Mouse (Mus musculus) ES-CJ7 (cell line): Measurements from ENCODE around the gene Plek.
A peak's percentile ranks its signal among the peaks of the same experiment; 100 is the strongest.
"Not testable (repeated sequence)": the region's sequence is repeated elsewhere in the genome, so short reads cannot be mapped to it uniquely, and the experiment has no call there.

Experiments
- DNase-seq: peaks from one replicate; pipeline ENCODE4 v3.0.0; 2011; ENCODE audit warnings: low read depth, low spot score

The Plek gene

DNA sequence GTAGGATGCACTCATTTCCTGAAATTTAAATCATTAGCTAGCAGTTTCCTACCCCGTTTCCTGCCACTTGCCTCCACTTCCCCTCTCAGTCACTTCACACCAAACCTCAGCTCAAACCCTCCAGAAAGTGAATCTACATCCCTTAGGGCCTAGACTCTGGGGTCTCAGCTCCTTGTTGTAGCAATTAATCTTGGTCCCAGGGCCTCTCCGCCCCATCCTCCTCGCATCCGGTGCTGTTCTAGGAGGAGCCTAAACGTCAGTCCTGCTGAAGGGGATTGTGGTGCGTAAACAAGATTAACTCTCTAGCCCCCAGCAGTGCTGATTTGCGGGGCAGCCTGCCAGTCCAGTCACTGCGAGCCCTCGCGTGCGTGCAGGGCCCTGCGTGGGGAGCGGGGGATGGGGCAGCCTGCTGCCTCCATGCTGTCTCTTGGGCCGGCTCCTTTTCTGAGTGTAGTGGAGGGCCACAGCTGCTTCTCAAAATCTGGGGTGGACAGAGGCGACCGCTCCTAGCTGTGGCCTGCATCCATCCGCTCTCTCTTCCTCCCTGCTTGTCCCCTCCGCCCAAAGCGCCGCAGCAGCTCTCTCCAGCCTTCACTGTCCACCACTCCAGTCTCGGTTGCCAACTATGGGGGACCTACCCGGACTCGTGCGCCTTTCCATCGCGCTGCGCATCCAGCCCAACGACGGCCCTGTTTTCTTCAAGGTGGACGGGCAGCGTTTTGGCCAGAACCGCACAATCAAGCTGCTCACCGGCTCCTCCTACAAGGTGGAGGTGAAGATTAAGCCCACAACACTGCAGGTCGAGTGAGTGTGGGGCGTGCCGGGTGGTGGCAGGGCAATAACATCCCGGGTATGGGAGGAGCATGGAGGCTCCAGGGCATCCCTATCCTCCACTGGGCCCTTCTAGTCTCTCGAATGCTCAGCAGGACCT, at the start of gene Plek, which contains the start of gene Cnrip1:
TSS of gene Plek (minus strand) at position 837 of the 931 bp plus-strand sequence.
TSS of gene Cnrip1 (plus strand) at position 42 of the 931 bp plus-strand sequence.
- DNase-seq: peak; percentile 10

- no peak for DNase-seq
Measured at GRCm38 (mm10) chr11:17086106-17086505, 33.9 kb upstream of the Plek start.

DNA sequence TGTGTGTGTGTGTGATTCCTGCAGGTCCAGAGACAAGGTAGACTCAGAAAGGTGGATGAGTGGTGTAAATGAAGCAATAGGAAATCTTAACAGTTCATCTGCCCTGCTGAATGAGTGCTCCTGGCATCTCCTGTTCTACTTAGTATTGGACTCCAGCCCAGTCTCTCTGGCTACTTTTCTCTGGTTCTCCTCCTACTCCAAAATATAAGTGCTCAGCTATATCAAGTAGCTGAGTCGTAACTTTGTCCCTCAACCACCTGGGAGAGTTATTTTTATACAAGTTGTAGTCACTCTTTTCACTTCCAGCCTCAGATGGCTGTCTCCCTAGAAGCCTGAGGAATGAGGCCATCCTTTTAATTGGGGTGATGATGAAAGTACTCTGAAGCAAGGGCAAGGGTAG, 31.7 kb upstream of the Plek start:
- DNase-seq: no peak

DNA sequence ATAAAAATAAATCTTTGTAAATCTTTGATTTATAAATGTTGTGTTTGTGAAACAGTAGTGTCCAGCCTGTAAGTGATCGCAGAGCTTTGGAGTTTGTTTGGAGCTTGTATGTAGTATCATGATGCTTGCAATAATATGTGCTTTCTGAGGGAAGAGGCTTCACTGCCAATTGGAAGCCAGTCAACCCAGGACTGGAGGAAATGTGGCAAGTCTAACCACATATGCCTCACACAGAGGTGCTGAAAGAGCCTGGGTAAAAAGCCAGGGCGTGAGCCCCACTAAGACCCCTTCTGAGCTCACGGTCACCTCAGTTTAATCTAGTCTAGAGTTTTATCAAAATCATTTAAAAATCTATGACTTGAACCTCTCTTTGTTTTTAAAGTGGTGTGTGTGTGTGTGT, 31.3 kb upstream of the Plek start:
- no peak for DNase-seq

GRCm38 (mm10) chr11:17082953-17083352, 30.8 kb upstream of the Plek start:
- peak; percentile 44 for DNase-seq

- peak; percentile 52 for DNase-seq
Measured at GRCm38 (mm10) chr11:17082086-17082485, 29.9 kb upstream of the Plek start.

- no peak for DNase-seq
Measured at GRCm38 (mm10) chr11:17075656-17076055, 23.5 kb upstream of the Plek start.

- DNase-seq: not testable (repeated sequence)
Measured at GRCm38 (mm10) chr11:17069360-17069759, 17.2 kb upstream of the Plek start.

GRCm38 (mm10) chr11:17052476-17053049, 382 bp upstream of the Plek start:
- no peak for DNase-seq

GRCm38 (mm10) chr11:17045806-17046205, 6.4 kb downstream of the Plek start:
- DNase-seq: no peak

- no peak for DNase-seq
Measured at GRCm38 (mm10) chr11:17023984-17024383, 28.2 kb downstream of the Plek start.

- no peak for DNase-seq
Measured at GRCm38 (mm10) chr11:17023206-17023605, 29.0 kb downstream of the Plek start.

DNA sequence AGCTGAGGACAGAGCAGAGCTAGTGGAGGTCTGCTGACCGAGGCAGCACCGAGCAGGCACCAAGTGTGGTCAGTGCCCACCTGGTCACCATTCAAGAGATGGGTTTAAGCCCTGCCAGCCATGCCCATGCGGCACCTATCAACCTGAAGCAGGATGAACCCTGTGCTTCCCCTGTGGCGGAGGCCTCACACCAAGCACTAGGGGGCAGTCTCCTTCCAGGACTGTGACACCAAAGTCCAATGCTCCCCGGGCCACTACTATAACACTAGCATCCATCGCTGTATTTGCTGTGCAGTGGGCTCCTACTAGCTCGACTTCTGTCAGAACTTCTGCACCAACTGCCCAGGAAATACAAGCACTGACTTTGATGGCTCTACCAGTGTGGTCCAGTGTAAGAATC, 32.9 kb downstream of the Plek start:
- DNase-seq: peak; percentile 17

GRCm38 (mm10) chr11:17012948-17013347, 39.2 kb downstream of the Plek start:
- no peak for DNase-seq

- DNase-seq: no peak
Measured at GRCm38 (mm10) chr11:17008498-17008941, 43.7 kb downstream of the Plek start.

- no peak for DNase-seq
Measured at GRCm38 (mm10) chr11:17007517-17008173, 44.5 kb downstream of the Plek start.

GRCm38 (mm10) chr11:17006526-17006925, 45.7 kb downstream of the Plek start:
- not testable (repeated sequence) for DNase-seq

- no peak for DNase-seq
Measured at GRCm38 (mm10) chr11:17004899-17005846, 47.0 kb downstream of the Plek start.

DNA sequence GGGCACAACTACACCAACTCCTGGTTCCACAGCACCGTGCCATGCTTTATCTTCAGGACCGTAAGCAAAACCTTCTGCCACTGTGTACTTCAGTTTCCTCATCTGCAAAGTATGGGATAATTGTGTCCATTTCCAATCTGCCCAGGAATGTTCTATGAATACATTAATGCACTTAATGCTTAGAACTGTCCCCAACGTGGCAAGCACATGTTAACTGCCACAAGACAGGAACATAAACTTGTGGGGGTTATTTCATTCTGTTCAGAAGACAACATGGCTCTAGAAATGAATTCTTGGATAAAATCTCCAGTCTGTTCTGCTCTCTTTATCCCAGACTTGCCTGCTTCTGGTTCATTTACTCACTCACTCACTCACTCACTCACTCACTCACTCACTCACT, 48.4 kb downstream of the Plek start:
- DNase-seq: no peak

DNA sequence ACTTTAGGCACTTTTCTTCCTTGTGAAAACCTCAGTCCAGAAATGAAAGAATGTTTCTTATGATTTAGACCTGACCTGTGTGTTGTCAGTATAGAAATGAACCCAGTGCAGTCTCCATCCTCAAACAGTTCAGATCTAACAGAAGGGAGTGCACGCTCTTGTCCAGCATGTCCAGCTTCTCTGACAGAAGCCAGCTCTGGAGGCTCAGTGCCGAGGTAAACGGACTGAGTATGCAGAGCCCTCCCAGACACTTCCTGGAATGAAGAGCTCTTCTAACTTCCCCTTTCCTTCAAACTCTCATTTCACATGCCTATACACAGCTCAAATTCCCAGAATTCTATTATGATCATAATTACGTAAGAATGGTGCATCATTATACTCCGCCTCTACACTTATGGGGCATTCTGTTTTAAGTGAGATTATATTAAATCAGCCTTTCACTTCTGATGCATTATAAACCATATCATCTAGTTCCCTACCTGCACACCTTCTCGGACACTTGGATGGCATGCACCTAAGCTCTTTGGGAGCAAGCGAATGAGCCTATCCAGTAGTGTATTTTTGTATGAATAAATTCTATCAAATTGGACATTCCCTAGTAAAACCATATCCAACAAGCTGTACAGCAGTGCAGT, 49.3 kb downstream of the Plek start:
- DNase-seq: no peak
